Mouse (Mus musculus) erythroblast, embryonic 14.5 days (primary cell): ENCODE measurements at regions not wholly inside any gene's neighbourhood (a gene's known extent, or its start where the extent isn't known, plus 50 kb on each side); places are given as distances from the start of the nearest gene placed in this dataset.

Experiments used
- H3K27me3 ChIP-seq: 2 replicates; pipeline ENCODE4 v1.6.1; 2012; ENCODE audit warnings: inconsistent platforms; ENCODE audit not compliant: control insufficient read depth
- H3K36me3 ChIP-seq: 2 replicates; pipeline ENCODE4 v1.6.1; 2012; ENCODE audit warnings: mild to moderate bottlenecking, inconsistent platforms; ENCODE audit not compliant: control insufficient read depth
- H3K4me1 ChIP-seq: 2 replicates; pipeline ENCODE4 v1.6.1; 2012; ENCODE audit warnings: inconsistent platforms; ENCODE audit not compliant: control insufficient read depth
- H3K4me3 ChIP-seq: replicated peaks from 2 replicates; pipeline ENCODE3; 2012; ENCODE audit warnings: moderate library complexity, mild to moderate bottlenecking, inconsistent platforms
- H3K9me3 ChIP-seq: 2 replicates; pipeline ENCODE4 v1.6.1; 2012; ENCODE audit warnings: low read length, inconsistent platforms, mixed read lengths; ENCODE audit not compliant: control insufficient read depth
- GATA1 ChIP-seq: IDR thresholded peaks from 2 replicates; pipeline ENCODE4 v1.6.1; 2012; ENCODE audit warnings: low read length, inconsistent platforms, mixed read lengths
- TAL1 ChIP-seq: IDR thresholded peaks from 3 replicates; pipeline ENCODE4 v1.6.1; 2012; ENCODE audit warnings: low read length, inconsistent platforms, mixed read lengths

- Histone ChIP-seq H3K4me3 (no peak overlapping the region), H3K27me3 (no peaks in the 10 kb centered on the region), H3K4me1 (no peaks in the 10 kb centered on the region), H3K9me3 (0 out of 2 replicates have a peak, but pooled peaks cover 2% of the 10 kb centered on the region), H3K36me3 (no peaks in the 10 kb centered on the region)
- TF ChIP-seq GATA1 (no peak), TAL1 (no peak)
These were observed 207.3 kb downstream of the Plpp3 start for GRCm38 (mm10) chr4:105364496-105364895.

- Histone ChIP-seq H3K36me3 (no peaks in the 10 kb centered on the region), H3K4me3 (no peak overlapping the region), H3K4me1 (no peaks in the 10 kb centered on the region), H3K27me3 (no peaks in the 10 kb centered on the region), H3K9me3 (0 out of 2 replicates have a peak, but pooled peaks cover 2% of the 10 kb centered on the region)
- TF ChIP-seq GATA1 (no peak), TAL1 (no peak)
These were observed 207.9 kb downstream of the Plpp3 start for GRCm38 (mm10) chr4:105365076-105365475.

- H3K36me3 ChIP-seq: no peaks in the 10 kb centered on the region
- TF ChIP-seq GATA1 (no peak), TAL1 (no peak)
- no peak overlapping the region for H3K4me3 ChIP-seq
- H3K9me3 ChIP-seq: peaks cover 13% of the 10 kb centered on the region; the same call in 1 of the 2 replicates
- H3K4me1 ChIP-seq: no peaks in the 10 kb centered on the region
- no peaks in the 10 kb centered on the region for H3K27me3 ChIP-seq
These were observed 219.4 kb downstream of the Plpp3 start for GRCm38 (mm10) chr4:105376591-105376990.

GRCm38 (mm10) chr4:105377469-105378187 is 220.5 kb downstream of the Plpp3 start:
- no peak for TF ChIP-seq GATA1
- no peak for TF ChIP-seq TAL1
- Histone ChIP-seq H3K4me3 (no peak overlapping the region), H3K4me1 (no peaks in the 10 kb centered on the region), H3K9me3 (peaks cover 13% of the 10 kb centered on the region; the same call in 1 of the 2 replicates), H3K36me3 (no peaks in the 10 kb centered on the region), H3K27me3 (no peaks in the 10 kb centered on the region)

- peaks cover 10% of the 10 kb centered on the region for H3K9me3 ChIP-seq
- TF ChIP-seq TAL1 (no peak), GATA1 (no peak)
These were observed 227.7 kb downstream of the Plpp3 start for GRCm38 (mm10) chr4:105384826-105385225.

GRCm38 (mm10) chr4:105385481-105385880 is 228.3 kb downstream of the Plpp3 start:
- Histone ChIP-seq H3K4me1 (no peaks in the 10 kb centered on the region), H3K36me3 (no peaks in the 10 kb centered on the region), H3K9me3 (peaks cover 10% of the 10 kb centered on the region), H3K4me3 (no peak overlapping the region), H3K27me3 (no peaks in the 10 kb centered on the region)
- TF ChIP-seq GATA1 (no peak), TAL1 (no peak)

More at GRCm38 (mm10) chr4:105384826-105385225, 227.7 kb downstream of the Plpp3 start:
- Histone ChIP-seq H3K36me3 (no peaks in the 10 kb centered on the region), H3K4me3 (no peak overlapping the region), H3K4me1 (no peaks in the 10 kb centered on the region), H3K27me3 (no peaks in the 10 kb centered on the region)

GRCm38 (mm10) chr4:105390378-105390777 is 233.2 kb downstream of the Plpp3 start:
- H3K27me3 ChIP-seq: no peaks in the 10 kb centered on the region
- no peaks in the 10 kb centered on the region for H3K4me1 ChIP-seq
- H3K4me3 ChIP-seq: no peak overlapping the region
- no peak for TF ChIP-seq GATA1
- no peak for TF ChIP-seq TAL1
- H3K9me3 ChIP-seq: peaks cover 14% of the 10 kb centered on the region
- no peaks in the 10 kb centered on the region for H3K36me3 ChIP-seq

- no peak for TF ChIP-seq GATA1
- no peak for TF ChIP-seq TAL1
- H3K4me1 ChIP-seq: no peaks in the 10 kb centered on the region
- no peaks in the 10 kb centered on the region for H3K27me3 ChIP-seq
- H3K4me3 ChIP-seq: no peak overlapping the region
- H3K9me3 ChIP-seq: peaks cover 4% of the 10 kb centered on the region; the same call in 1 of the 2 replicates
- H3K36me3 ChIP-seq: no peaks in the 10 kb centered on the region
These were observed 237.2 kb downstream of the Plpp3 start for GRCm38 (mm10) chr4:105394366-105394765.

- no peaks in the 10 kb centered on the region for H3K27me3 ChIP-seq
- peaks cover 4% of the 10 kb centered on the region; the same call in 1 of the 2 replicates for H3K9me3 ChIP-seq
- no peaks in the 10 kb centered on the region for H3K4me1 ChIP-seq
- TF ChIP-seq GATA1 (no peak), TAL1 (no peak)
- H3K36me3 ChIP-seq: no peaks in the 10 kb centered on the region
- H3K4me3 ChIP-seq: no peak overlapping the region
These were observed 240.3 kb downstream of the Plpp3 start for GRCm38 (mm10) chr4:105397451-105397850.
